29 mouse cellular contexts compared by ENCODE assay signal in the genomic region with DNA sequence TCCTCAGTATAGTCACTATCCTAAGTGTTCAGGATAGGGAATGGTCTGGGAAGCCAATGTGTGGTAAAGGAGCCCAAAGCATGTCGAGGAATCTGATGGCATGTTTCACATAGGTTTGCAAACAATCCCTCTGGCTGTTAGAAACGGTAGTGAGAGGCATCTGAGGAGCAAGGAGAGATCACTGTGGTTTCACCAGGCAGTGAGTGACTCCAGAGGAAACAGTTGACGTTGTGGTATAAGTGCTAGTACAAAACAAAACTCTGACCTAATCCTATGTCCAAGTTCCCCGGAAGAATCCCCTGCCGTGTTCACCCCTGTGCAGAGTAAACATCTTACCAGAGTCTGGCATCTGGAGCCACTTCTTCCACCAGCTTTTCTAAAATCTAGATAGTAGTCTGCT.
"Had no signal": no experiment of that assay in that cellular context is flagged by ENCODE, and none has a peak within 500 bp of the region (broad histone marks: within the 10 kb centered on the region; RNA-seq: fewer than 3 reads in every experiment).

No protein-coding gene starts in this region.

- DNase-seq: cerebellum, adult 2 months; cerebellum, adult 8-10 months; cerebellum, adult 9-10 months; cerebellum, adult 9-11 months; cerebellum, postnatal 10 days; cerebellum, postnatal 14 days; cerebellum, postnatal 25 days; cerebellum, postnatal 36 days; embryo, embryonic 11 days; forebrain, postnatal 0 days; gastrocnemius, adult 2 months; gastrocnemius, postnatal 10 days; gastrocnemius, postnatal 14 days; gastrocnemius, postnatal 25 days; gastrocnemius, postnatal 36 days; heart, adult 11 months; heart, adult 18-20 months; heart, adult 2 months had no signal

- H3K27ac ChIP-seq: embryonic facial prominence, embryonic 10.5 days; embryonic facial prominence, embryonic 12.5 days; embryonic facial prominence, embryonic 13.5 days; embryonic facial prominence, embryonic 15.5 days; forebrain, embryonic 10.5 days; forebrain, embryonic 12.5 days; forebrain, embryonic 15.5 days; gastrocnemius, adult 2 months; heart, adult 2 months; heart, embryonic 10.5 days had no signal

- H3K9me3 ChIP-seq: embryonic facial prominence, embryonic 10.5 days; embryonic facial prominence, embryonic 12.5 days; embryonic facial prominence, embryonic 13.5 days; embryonic facial prominence, embryonic 15.5 days; forebrain, embryonic 10.5 days; forebrain, embryonic 12.5 days; forebrain, embryonic 15.5 days; heart, embryonic 10.5 days had no signal

- H3K9ac ChIP-seq: embryonic facial prominence, embryonic 12.5 days; embryonic facial prominence, embryonic 13.5 days; embryonic facial prominence, embryonic 15.5 days; forebrain, embryonic 12.5 days; forebrain, embryonic 15.5 days; forebrain, postnatal 0 days had no signal

- ATAC-seq: forebrain, embryonic 14.5 days; forebrain, embryonic 15.5 days; forebrain, embryonic 16.5 days; forebrain, postnatal 0 days had no signal

- H3K4me3 ChIP-seq: embryonic facial prominence, embryonic 10.5 days; embryonic facial prominence, embryonic 12.5 days; embryonic facial prominence, embryonic 13.5 days; embryonic facial prominence, embryonic 15.5 days; erythroblast, embryonic 14.5 days; forebrain, embryonic 10.5 days; forebrain, embryonic 12.5 days; forebrain, embryonic 15.5 days; gastrocnemius, adult 2 months; heart, adult 2 months; heart, embryonic 10.5 days had no signal

- H3K36me3 ChIP-seq: embryonic facial prominence, embryonic 10.5 days; embryonic facial prominence, embryonic 12.5 days; embryonic facial prominence, embryonic 13.5 days; embryonic facial prominence, embryonic 15.5 days; forebrain, embryonic 10.5 days; forebrain, embryonic 12.5 days; forebrain, embryonic 15.5 days; heart, embryonic 10.5 days had no signal

- H3K4me1 ChIP-seq: embryonic facial prominence, embryonic 10.5 days; embryonic facial prominence, embryonic 12.5 days; embryonic facial prominence, embryonic 13.5 days; embryonic facial prominence, embryonic 15.5 days; forebrain, embryonic 10.5 days; forebrain, embryonic 15.5 days; heart, embryonic 10.5 days had no signal

- H3K27me3 ChIP-seq: embryonic facial prominence, embryonic 12.5 days; embryonic facial prominence, embryonic 13.5 days; embryonic facial prominence, embryonic 15.5 days; forebrain, embryonic 12.5 days; forebrain, embryonic 15.5 days had no signal

- H3K4me2 ChIP-seq: embryonic facial prominence, embryonic 12.5 days; embryonic facial prominence, embryonic 13.5 days; embryonic facial prominence, embryonic 15.5 days; forebrain, embryonic 12.5 days; forebrain, embryonic 15.5 days had no signal
